Mouse (Mus musculus) bone marrow, adult 2 months (tissue): ENCODE data around the gene Prpf3. TPM values are rescaled to one million over a fixed set of nuclear protein-coding genes. Genes with fewer than 3 reads are reported as not detected.

Experiments used
- H3K27ac ChIP-seq: fragments of 200-500 bp; 2 replicates; pipeline ENCODE4 v1.5.1; 2012; ENCODE audit warnings: low read depth, mild to moderate bottlenecking, control low read depth, inconsistent platforms, low read length; ENCODE audit not compliant: control insufficient read depth, poor library complexity, insufficient read depth
- H3K4me1 ChIP-seq: fragments of 200-500 bp; 2 replicates; pipeline ENCODE4 v1.6.1; 2011; ENCODE audit warnings: low read length; ENCODE audit not compliant: control insufficient read depth, insufficient read depth
- H3K4me3 ChIP-seq: fragments of 200-500 bp; replicated peaks from 2 replicates; pipeline ENCODE3; 2011; ENCODE audit warnings: mild to moderate bottlenecking, low read depth, low read length, control low read depth; ENCODE audit not compliant: control insufficient read depth
- CTCF ChIP-seq: fragments of 200-500 bp; IDR thresholded peaks from 2 replicates; pipeline ENCODE4 v1.5.1; 2011; ENCODE audit warnings: low read length, control low read depth; ENCODE audit not compliant: control insufficient read depth, insufficient read depth
- POLR2A ChIP-seq: fragments of 200-500 bp; IDR thresholded peaks from 2 replicates; pipeline ENCODE4 v1.6.1; 2011; ENCODE audit warnings: low read depth, mild to moderate bottlenecking, control low read depth, low read length, borderline replicate concordance; ENCODE audit not compliant: control insufficient read depth
- WGBS: fragments of 180-500 bp; shearing (Covaris S2); methylation state at CpG from one replicate; pipeline ENCODE4 v1.1.7; 2018; 5-methylcytosine and 5-hydroxymethylcytosine counted together
- polyA plus RNA-seq: library from polyadenylated mRNA; stranded (reverse); fragments of >200 nt; gene quantifications from 2 replicates; pipeline ENCODE4 v1.2.4, GENCODE M21; 2011; ENCODE audit warnings: low replicate concordance; ENCODE audit not compliant: missing spikeins, insufficient read depth, insufficient read length

Gene Prpf3
- polyA plus RNA-seq, 1 experiment: 55.4 TPM

GRCm38 (mm10) chr3:95794299-95794698 lies 61.4 kb downstream of the Prpf3 start:
- whole genome bisulfite sequencing: 49% methylated on average over 1 of the region's 1 CpGs
- Histone ChIP-seq H3K27ac (no peak overlapping the region), H3K4me1 (no peaks in the 10 kb centered on the region; the same call in 1 of the 2 replicates), H3K4me3 (no peak overlapping the region)
- TF ChIP-seq CTCF (no peak), POLR2A (no peak)

GRCm38 (mm10) chr3:95793662-95794061 lies 62.0 kb downstream of the Prpf3 start:
- 63% methylated on average over 2 of the region's 2 CpGs for WGBS
- Histone ChIP-seq H3K27ac (no peak overlapping the region), H3K4me1 (no peaks in the 10 kb centered on the region; the same call in 1 of the 2 replicates), H3K4me3 (no peak overlapping the region)
- no peak for TF ChIP-seq CTCF
- TF ChIP-seq POLR2A: no peak

- no peak overlapping the region for H3K27ac ChIP-seq
- TF ChIP-seq CTCF (no peak), POLR2A (no peak)
- WGBS: 90% methylated on average over 4 of the region's 4 CpGs
- no peaks in the 10 kb centered on the region for H3K4me1 ChIP-seq
- no peak overlapping the region for H3K4me3 ChIP-seq
These were observed 70.2 kb downstream of the Prpf3 start for GRCm38 (mm10) chr3:95785501-95785900.

Other genes with a start within 250 kb of the Prpf3 start
- 29.3 and 36.2 TPM in 2 replicates for gene Ensa, start 230.9 kb downstream of the Prpf3 start, polyA plus RNA-seq
- gene Mcl1, start 197.1 kb downstream of the Prpf3 start, polyA plus RNA-seq: 88.8 and 134 TPM in 2 replicates
- gene Adamtsl4, start 168.0 kb downstream of the Prpf3 start, polyA plus RNA-seq: 1.9 and 2.7 TPM in 2 replicates
- 26.4 and 38.2 TPM in 2 replicates for gene Ecm1, start 116.3 kb downstream of the Prpf3 start, polyA plus RNA-seq
- 28.7 and 65.2 TPM in 2 replicates for gene Tars2, start 95.7 kb downstream of the Prpf3 start, polyA plus RNA-seq
- gene Rprd2, start 37.0 kb downstream of the Prpf3 start, polyA plus RNA-seq: 5.7 and 16.4 TPM in 2 replicates
- 80.5 and 81.0 TPM in 2 replicates for gene Mrps21, start 15.6 kb upstream of the Prpf3 start, polyA plus RNA-seq
- gene Ciart, start 26.4 kb upstream of the Prpf3 start, polyA plus RNA-seq: 2.5 and 8.7 TPM in 2 replicates
- gene BC028528, start 36.1 kb upstream of the Prpf3 start, polyA plus RNA-seq: 4.6 and 18.9 TPM in 2 replicates
- 20.4 and 38.4 TPM in 2 replicates for gene Aph1a, start 38.1 kb upstream of the Prpf3 start, polyA plus RNA-seq
- gene Car14, start 48.8 kb upstream of the Prpf3 start, polyA plus RNA-seq: not detected in 2 replicates
- 275 and 382 TPM in 2 replicates for gene Anp32e, start 73.4 kb upstream of the Prpf3 start, polyA plus RNA-seq
- 36.1 and 59.2 TPM in 2 replicates for gene Plekho1, start 140.1 kb upstream of the Prpf3 start, polyA plus RNA-seq
- gene Vps45, start 202.6 kb upstream of the Prpf3 start, polyA plus RNA-seq: 11.8 and 20.1 TPM in 2 replicates
- 14.6 and 22.2 TPM in 2 replicates for gene Otud7b, start 248.6 kb upstream of the Prpf3 start, polyA plus RNA-seq